Mouse (Mus musculus): ENCODE results near the gene Ppt2.

Ppt2 gene

DNA sequence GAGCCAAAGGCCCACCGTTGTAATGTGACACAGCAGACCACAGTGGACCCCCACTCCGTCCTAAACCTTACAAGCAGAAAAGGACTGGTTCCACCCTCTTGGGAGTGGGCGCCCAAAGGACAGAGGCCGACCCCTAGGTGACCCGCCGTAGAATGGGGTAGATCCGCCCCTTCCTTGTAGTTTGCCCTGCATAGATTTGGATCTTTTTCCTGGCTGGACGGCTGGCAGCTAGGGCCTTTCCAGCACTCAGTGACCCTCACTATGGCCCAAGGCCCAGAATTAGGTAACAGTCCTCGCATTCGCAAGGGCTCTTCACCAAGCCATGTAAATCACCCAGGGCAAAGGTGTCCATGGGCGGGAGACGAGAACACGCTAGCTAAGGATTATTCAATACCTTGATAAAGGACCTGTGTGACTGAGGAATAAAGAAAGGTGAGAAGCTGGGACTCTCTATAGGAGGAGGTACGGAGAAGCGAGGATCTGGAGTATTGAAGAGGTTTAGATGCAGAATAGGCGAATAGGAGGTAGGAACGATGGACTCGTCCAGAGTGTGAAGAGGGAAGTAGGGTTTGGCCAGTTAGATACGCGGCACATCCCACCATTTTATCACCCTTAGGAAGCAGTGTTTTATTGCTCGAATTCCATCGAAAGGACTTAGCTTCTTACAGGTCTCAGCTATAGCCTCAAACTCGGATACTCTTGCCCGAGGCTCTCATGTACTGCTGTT is 23.6 kb downstream of the Ppt2 start:
- DNase-seq = no peak

- peak; percentile 99 for DNase-seq
Measured at GRCm38 (mm10) chr17:34604061-34604508, 24.2 kb downstream of the Ppt2 start, which contains the start of gene Agpat1. TSS of gene Agpat1 (plus strand) at chr17:34604262.

GRCm38 (mm10) chr17:34603375-34604060 is 24.8 kb downstream of the Ppt2 start, which contains the start of gene Rnf5:
TSS of gene Rnf5 (minus strand) at chr17:34603690.
- peak; percentile 100 for DNase-seq

GRCm38 (mm10) chr17:34601796-34602195 is 26.5 kb downstream of the Ppt2 start:
- DNase-seq = no peak

DNA sequence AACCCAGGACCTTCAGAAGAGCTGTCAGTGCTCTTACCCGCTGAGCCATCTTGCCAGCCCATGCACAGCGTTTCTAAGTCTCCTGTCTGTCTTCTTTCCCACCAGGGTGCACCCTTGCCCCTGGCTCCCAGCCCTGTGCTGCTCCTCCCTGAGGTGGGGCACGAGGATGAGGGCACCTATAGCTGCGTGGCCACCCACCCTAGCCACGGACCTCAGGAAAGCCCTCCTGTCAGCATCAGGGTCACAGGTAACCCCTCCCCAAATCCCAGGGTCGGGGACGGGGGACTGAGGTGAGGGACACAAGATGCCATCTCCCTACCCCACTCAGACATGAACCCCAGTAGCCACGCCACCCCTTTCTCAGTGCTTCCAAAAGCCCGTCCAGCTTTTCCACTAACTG is 28.4 kb downstream of the Ppt2 start:
- no peak for DNase-seq

- no peak for DNase-seq
Measured at GRCm38 (mm10) chr17:34597566-34598095, 30.7 kb downstream of the Ppt2 start, which contains the start of gene Ager. TSS of gene Ager (plus strand) at chr17:34597862.

DNA sequence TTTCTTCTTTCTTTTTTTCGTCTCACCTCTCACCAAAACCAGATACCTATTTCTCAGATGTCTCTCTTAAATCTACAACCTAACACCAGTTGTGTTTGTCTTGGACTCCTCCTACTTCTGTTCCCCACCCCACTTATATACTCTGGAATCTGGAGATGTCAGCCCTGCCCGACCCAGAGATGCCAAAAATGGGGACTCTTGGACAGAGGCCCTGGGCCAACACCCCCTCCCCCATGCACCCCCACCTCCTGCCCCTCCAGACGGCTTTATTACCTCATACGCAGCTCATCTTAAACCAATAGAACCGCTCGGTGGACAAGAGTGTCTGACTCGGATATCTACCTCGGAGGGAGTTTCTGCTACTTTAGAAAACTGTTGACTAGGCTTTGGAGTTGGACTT is 32.2 kb downstream of the Ppt2 start:
- DNase-seq = no peak

- no peak for DNase-seq
Measured at GRCm38 (mm10) chr17:34593752-34594525, 34.4 kb downstream of the Ppt2 start.

GRCm38 (mm10) chr17:34592581-34593549 is 35.4 kb downstream of the Ppt2 start:
- no peak for DNase-seq

GRCm38 (mm10) chr17:34591994-34592375 is 36.3 kb downstream of the Ppt2 start:
- peak; percentile 87 for DNase-seq

DNA sequence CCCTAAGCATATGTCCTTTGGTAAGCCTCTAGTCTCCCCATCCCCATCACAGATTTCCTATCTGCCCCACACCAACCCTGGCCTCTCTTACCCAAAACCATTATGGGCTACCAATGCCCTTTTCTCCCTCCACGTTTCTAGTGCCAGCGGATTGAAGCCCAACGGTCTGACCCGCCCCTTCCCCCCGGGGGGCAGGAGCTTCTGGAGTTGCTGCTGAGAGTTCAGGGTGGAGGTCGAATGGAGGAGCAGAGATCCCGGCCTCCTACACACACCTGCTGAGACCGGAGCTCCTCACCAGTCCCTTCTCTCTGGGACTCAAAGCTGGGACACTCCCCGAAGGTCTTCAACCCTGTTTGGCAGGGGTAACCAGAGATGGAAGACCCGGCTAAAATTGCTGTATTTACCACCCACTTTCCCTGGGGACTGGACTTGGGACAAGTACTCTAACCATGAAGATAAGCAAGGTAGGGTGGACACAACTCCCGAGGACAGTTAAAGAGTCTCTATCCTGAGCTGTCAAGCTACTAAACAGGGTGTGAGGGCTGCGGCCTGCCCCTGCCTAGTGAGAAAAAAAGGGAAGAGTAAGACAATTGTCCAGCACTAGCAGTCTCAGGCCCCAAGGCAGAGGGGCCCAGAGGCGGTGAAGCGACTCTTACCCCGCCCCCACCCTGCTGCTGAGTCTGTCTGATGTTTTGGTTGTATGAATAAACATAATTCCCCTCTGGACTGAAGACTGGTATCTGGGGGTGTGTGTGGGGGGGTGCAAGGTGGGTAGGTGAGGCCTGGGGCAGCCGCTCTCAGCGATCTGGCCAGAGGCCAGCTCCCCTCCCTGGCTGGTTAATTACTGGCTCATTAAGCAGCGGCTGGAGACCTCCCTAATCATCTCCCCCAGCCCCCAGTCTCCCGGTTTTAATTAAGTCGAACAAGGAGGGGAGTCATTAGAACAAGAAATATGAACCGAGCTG is 37.0 kb downstream of the Ppt2 start, which contains the start of gene Pbx2:
Gene Pbx2, plus strand, starts transcription at position 238 of the 965 bp plus-strand sequence.
- DNase-seq = no peak

GRCm38 (mm10) chr17:34590154-34590987 is 37.9 kb downstream of the Ppt2 start:
- no peak for DNase-seq

DNA sequence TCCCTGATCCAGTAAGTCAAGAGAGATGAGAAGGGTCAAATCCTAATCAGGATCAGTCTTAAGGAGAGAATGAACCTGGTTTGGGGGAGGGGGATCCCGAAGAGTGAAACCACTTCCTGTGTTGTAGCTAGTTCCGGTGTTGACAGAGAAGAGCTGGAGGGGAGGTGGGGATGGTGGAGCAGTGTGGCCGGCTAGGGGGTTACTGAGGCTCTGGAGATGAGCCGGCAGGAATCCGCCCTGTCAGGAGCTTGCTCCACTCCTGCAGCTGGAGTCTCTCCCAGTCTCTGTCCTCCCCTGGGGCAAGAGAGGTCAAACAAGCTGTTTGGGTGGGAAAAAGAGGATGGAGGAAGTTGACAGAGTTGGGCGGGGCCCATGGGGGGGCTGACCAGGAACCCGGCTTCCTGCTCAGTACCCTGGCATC is 38.6 kb downstream of the Ppt2 start, which contains the start of gene Gpsm3:
Gene Gpsm3, plus strand, starts transcription at position 126 of the 421 bp plus-strand sequence.
- no peak for DNase-seq

DNA sequence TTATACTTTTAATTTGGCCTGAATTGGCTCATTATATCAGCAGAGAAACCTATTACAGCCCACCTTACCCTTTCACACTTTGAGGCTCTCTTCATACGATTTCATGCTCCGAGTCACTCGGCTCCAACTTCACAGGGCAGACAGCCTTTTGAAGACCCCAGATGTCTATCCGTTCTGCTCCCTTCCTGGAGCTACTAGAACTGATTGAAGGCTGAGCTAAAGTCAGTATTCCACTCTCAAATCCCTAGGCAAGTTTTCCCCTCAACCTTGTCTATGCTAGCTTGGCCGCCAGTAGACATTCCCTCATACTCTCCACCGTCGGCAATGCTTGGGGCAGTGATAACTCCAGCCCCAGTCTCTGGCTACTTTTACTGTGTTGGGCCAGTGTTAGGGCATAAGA is 39.1 kb downstream of the Ppt2 start:
- no peak for DNase-seq

DNA sequence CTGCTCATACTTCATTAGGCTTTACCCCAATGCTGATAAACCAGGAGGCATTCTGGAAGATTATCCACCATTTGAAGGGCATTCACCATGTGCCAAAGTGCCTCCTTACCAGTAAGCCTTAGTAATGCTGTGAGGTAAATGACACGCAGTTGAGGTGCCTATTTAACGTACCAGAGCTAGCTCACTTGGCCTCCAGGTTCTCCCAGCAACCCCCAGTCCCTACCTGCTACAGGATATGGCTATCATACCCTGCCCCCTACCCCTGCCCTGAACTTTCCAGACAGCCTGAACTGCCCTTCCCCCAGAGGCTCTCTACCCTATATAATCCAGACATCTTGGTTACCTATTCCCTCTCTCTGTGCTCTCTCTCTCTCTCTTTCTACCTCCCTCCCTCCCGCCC is 39.5 kb downstream of the Ppt2 start:
- no peak for DNase-seq

DNA sequence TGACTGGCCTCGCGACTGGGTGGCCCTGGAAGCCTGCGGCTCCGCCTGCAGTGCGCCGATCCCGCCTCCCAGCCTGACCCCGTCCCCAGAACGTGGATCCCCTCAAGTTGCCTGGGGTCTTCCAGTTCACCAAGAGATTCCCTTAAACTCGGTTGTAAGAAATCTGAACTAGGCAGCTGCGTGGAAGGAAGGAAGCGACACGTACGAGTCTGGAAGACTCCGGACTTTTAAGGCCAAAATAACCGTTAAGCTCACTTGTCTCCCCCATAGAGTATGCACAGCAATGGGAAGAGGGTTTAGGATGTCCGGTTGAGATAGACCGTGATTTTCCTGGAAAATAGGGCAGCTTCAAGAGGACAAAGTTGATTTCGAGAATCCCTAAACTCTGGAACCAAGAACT is 40.5 kb downstream of the Ppt2 start:
- no peak for DNase-seq

GRCm38 (mm10) chr17:34587423-34587811 is 40.9 kb downstream of the Ppt2 start:
- DNase-seq = peak; percentile 99

- DNase-seq = peak; percentile 91
Measured at GRCm38 (mm10) chr17:34586796-34587422, 41.4 kb downstream of the Ppt2 start.
